Mouse (Mus musculus): ENCODE measurements around the gene Gm29427.

- TF ChIP-seq POLR2A (IDR thresholded peaks at IDR 0.05; ENCODE audit: borderline replicate concordance, low read depth, low read length): no peak
- no peak for TF ChIP-seq CTCF (IDR thresholded peaks at IDR 0.05; ENCODE audit: low read depth, low read length)
These were observed 24.6 kb upstream of the Gm29427 start for GRCm38 (mm10) chr1:130740227-130740648.

Measured in bone marrow macrophage, adult 2 months (primary cell).